Mouse (Mus musculus) kidney, embryonic 16.5 days (tissue): ENCODE measurements at regions not wholly inside any gene's neighbourhood (a gene's known extent, or its start where the extent isn't known, plus 50 kb on each side); places are given as distances from the start of the nearest gene placed in this dataset.

Experiments used
- ATAC-seq: fragments of 200-750 bp; cut with Nextera tagmentation; 2 replicates; pipeline ENCODE4 v1.8.0; 2017; ENCODE audit warnings: moderate TSS enrichment; ENCODE audit not compliant: low FRiP score, low TSS enrichment
- H3K27ac ChIP-seq: fragments of 300-500 bp; sonication (generic); 2 replicates; pipeline ENCODE4 v1.5.1; 2014; ENCODE audit warnings: low read length
- H3K27me3 ChIP-seq: fragments of 300-500 bp; sonication (generic); 2 replicates; pipeline ENCODE4 v1.6.1; 2014; ENCODE audit warnings: low read length, control low read depth, mixed read lengths; ENCODE audit not compliant: insufficient read depth
- H3K36me3 ChIP-seq: fragments of 300-500 bp; sonication (generic); 2 replicates; pipeline ENCODE4 v1.6.1; 2014; ENCODE audit warnings: low read length, control low read depth, mixed read lengths; ENCODE audit not compliant: insufficient read depth
- H3K4me1 ChIP-seq: fragments of 300-500 bp; sonication (generic); 2 replicates; pipeline ENCODE4 v1.6.1; 2014; ENCODE audit warnings: low read length, control low read depth, mixed read lengths; ENCODE audit not compliant: insufficient read depth
- H3K4me2 ChIP-seq: fragments of 300-500 bp; sonication (generic); replicated peaks from 2 replicates; pipeline ENCODE4 v1.6.1; 2014; ENCODE audit warnings: low read depth, low read length
- H3K4me3 ChIP-seq: fragments of 300-500 bp; sonication (generic); 2 replicates; pipeline ENCODE4 v1.5.1; 2014; ENCODE audit warnings: mild to moderate bottlenecking, low read length
- H3K9ac ChIP-seq: fragments of 300-500 bp; sonication (generic); replicated peaks from 2 replicates; pipeline ENCODE4 v1.6.1; 2014; ENCODE audit warnings: low read length
- H3K9me3 ChIP-seq: fragments of 300-500 bp; sonication (generic); 2 replicates; pipeline ENCODE4 v1.6.1; 2016; ENCODE audit warnings: low read length, control low read depth
- WGBS: fragments of 180-500 bp; shearing (Covaris S2); extraction: QIAGEN DNeasy Blood & Tissue Kit; methylation state at CpG from one replicate; pipeline ENCODE4 v1.1.7; 2014; 5-methylcytosine and 5-hydroxymethylcytosine counted together

- H3K27me3 ChIP-seq = no peaks in the 10 kb centered on the region
- ATAC-seq = no peak
- H3K27ac ChIP-seq = no peak overlapping the region
- H3K36me3 ChIP-seq = no peaks in the 10 kb centered on the region
- no peak overlapping the region for H3K4me2 ChIP-seq
- H3K9ac ChIP-seq = no peak overlapping the region
- H3K4me1 ChIP-seq = no peaks in the 10 kb centered on the region
- H3K9me3 ChIP-seq = no peaks in the 10 kb centered on the region
- H3K4me3 ChIP-seq = no peak overlapping the region
- WGBS = 86% methylated on average over 10 of the region's 10 CpGs
Observed at GRCm38 (mm10) chr2:166417628-166418027, 262.2 kb upstream of the Sulf2 start.

- no peak overlapping the region for H3K4me2 ChIP-seq
- H3K36me3 ChIP-seq = no peaks in the 10 kb centered on the region
- H3K27ac ChIP-seq = no peak overlapping the region
- H3K4me1 ChIP-seq = peaks cover 17% of the 10 kb centered on the region
- no peak overlapping the region for H3K9ac ChIP-seq
- no peak overlapping the region for H3K4me3 ChIP-seq
- no peaks in the 10 kb centered on the region for H3K27me3 ChIP-seq
- no peaks in the 10 kb centered on the region for H3K9me3 ChIP-seq
- WGBS = 49% methylated on average over 16 of the region's 16 CpGs
- peak; percentile 67 for ATAC-seq
Observed at GRCm38 (mm10) chr2:166415481-166415965, 260.1 kb upstream of the Sulf2 start.

DNA sequence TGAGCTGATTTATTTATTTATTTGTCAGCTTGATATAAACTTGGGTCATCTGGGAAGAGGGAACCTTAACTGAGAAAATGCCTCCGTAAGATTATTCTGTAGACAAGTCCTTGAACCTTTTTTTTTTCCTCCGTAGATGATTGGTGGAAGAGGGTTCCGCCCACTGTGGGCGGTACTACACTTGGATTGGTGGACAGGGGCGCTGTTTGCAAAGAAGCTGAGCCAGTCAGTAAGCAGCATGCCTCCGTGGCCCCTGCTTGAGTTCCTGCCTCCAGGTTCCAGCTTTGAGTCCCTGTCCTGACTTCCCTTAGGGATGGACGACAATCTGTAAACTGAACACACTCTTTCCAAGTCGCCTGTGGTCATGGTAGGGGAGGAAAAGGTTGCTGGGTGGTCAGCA lies 259.4 kb upstream of the Sulf2 start:
- Histone ChIP-seq H3K36me3 (no peaks in the 10 kb centered on the region), H3K27ac (no peak overlapping the region), H3K9ac (no peak overlapping the region), H3K9me3 (no peaks in the 10 kb centered on the region), H3K4me2 (no peak overlapping the region), H3K4me1 (peaks cover 17% of the 10 kb centered on the region), H3K4me3 (no peak overlapping the region), H3K27me3 (no peaks in the 10 kb centered on the region)
- 87% methylated on average over 8 of the region's 8 CpGs for WGBS
- ATAC-seq = no peak

- Histone ChIP-seq H3K36me3 (no peaks in the 10 kb centered on the region), H3K9me3 (no peaks in the 10 kb centered on the region), H3K9ac (no peak overlapping the region), H3K27me3 (no peaks in the 10 kb centered on the region), H3K4me2 (no peak overlapping the region), H3K27ac (no peak overlapping the region), H3K4me3 (no peak overlapping the region), H3K4me1 (peaks cover 23% of the 10 kb centered on the region)
- 10% methylated on average over 17 of the region's 17 CpGs for WGBS
- ATAC-seq = no peak
Observed at GRCm38 (mm10) chr2:166412031-166412858, 256.8 kb upstream of the Sulf2 start.

- no peak for ATAC-seq
- H3K27me3 ChIP-seq = 0 out of 2 replicates have a peak, but pooled peaks cover 5% of the 10 kb centered on the region
- H3K4me1 ChIP-seq = peaks cover 31% of the 10 kb centered on the region
- no peaks in the 10 kb centered on the region for H3K9me3 ChIP-seq
- H3K9ac ChIP-seq = no peak overlapping the region
- WGBS = 86% methylated on average over 5 of the region's 5 CpGs
- no peak overlapping the region for H3K4me2 ChIP-seq
- no peak overlapping the region for H3K27ac ChIP-seq
- no peaks in the 10 kb centered on the region for H3K36me3 ChIP-seq
- no peak overlapping the region for H3K4me3 ChIP-seq
Observed at GRCm38 (mm10) chr2:166409391-166409790, 253.9 kb upstream of the Sulf2 start.

DNA sequence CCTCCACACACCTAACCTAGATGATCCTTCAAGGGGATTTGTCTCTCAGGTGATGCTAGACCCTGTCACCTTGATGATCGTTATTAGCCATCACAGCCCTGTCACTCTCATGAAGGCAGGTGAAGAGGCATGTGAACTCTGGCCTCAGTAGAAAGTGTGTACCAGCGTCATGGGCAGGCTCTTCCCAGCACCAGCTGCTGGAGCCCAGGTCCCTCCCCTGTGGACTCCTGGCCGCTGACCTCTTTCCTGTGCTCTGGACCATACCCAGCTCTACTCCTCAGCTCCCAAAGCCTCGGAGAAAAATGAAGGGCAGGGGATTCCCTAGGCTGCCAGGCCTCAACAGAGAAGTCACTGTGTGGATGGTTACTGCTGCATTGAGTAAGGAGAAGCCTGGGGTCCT lies 253.3 kb upstream of the Sulf2 start:
- Histone ChIP-seq H3K27ac (no peak overlapping the region), H3K4me2 (no peak overlapping the region), H3K4me3 (no peak overlapping the region), H3K9ac (no peak overlapping the region), H3K9me3 (no peaks in the 10 kb centered on the region), H3K36me3 (no peaks in the 10 kb centered on the region), H3K4me1 (peaks cover 32% of the 10 kb centered on the region), H3K27me3 (0 out of 2 replicates have a peak, but pooled peaks cover 5% of the 10 kb centered on the region)
- 77% methylated on average over 4 of the region's 4 CpGs for WGBS
- peak; percentile 48; the same call in 1 of the 2 replicates for ATAC-seq

DNA sequence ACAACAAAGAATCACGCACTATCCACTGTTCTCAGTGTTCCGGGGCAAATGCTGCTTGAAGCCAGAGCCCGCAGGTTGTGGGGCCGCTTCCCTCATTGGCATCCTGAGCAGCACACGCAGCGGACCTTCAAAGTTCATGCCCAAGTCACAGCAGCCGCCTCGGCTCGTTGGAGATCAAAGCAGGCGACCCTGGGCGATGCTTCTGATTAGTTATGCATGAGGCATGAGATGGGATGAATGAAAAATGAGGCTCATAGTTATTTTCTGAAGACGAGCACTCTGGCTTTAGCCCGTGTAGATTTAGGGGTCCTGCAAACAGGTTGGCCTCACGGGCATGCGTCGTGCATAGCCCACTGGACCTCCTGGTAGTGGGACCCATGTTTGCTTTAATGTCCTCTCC lies 252.5 kb upstream of the Sulf2 start:
- no peaks in the 10 kb centered on the region for H3K36me3 ChIP-seq
- no peak overlapping the region for H3K4me3 ChIP-seq
- peaks cover 34% of the 10 kb centered on the region for H3K4me1 ChIP-seq
- H3K9me3 ChIP-seq = no peaks in the 10 kb centered on the region
- H3K27me3 ChIP-seq = 0 out of 2 replicates have a peak, but pooled peaks cover 5% of the 10 kb centered on the region
- no peak overlapping the region for H3K4me2 ChIP-seq
- no peak overlapping the region for H3K9ac ChIP-seq
- WGBS = 47% methylated on average over 16 of the region's 16 CpGs
- no peak overlapping the region for H3K27ac ChIP-seq
- ATAC-seq = no peak

- Histone ChIP-seq H3K9ac (no peak overlapping the region), H3K4me3 (no peak overlapping the region), H3K9me3 (no peaks in the 10 kb centered on the region), H3K27me3 (0 out of 2 replicates have a peak, but pooled peaks cover 5% of the 10 kb centered on the region), H3K27ac (no peak overlapping the region), H3K4me1 (peaks cover 28% of the 10 kb centered on the region), H3K36me3 (no peaks in the 10 kb centered on the region), H3K4me2 (no peak overlapping the region)
- ATAC-seq = no peak
- WGBS = 64% methylated on average over 11 of the region's 11 CpGs
Observed at GRCm38 (mm10) chr2:166406826-166407225, 251.4 kb upstream of the Sulf2 start.

DNA sequence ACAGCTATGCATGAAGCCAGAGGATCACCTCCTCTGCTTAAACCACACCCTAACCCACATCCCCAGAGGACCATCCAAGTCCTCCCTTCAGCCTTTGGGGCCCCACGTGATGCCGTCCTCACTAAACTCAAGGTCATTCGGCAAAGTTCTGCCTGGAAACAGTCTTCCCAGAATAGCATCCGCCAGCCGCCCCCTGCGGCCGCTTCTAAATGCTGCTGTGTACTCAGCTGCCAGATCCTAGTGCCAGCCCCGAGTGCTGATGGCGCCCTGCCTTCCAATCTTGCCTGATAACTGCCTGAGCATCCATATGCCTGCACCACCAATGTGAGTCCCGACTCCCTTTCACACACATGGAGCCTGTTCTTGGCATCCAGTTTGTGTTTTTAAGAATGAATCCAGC lies 247.9 kb upstream of the Sulf2 start:
- peaks cover 44% of the 10 kb centered on the region for H3K4me1 ChIP-seq
- WGBS = 73% methylated on average over 10 of the region's 10 CpGs

GRCm38 (mm10) chr2:166401860-166402259 lies 246.4 kb upstream of the Sulf2 start:
- no peak overlapping the region for H3K27ac ChIP-seq
- no peaks in the 10 kb centered on the region for H3K9me3 ChIP-seq
- no peak overlapping the region for H3K4me3 ChIP-seq
- no peak overlapping the region for H3K4me2 ChIP-seq
- no peak for ATAC-seq
- H3K9ac ChIP-seq = no peak overlapping the region
- 0 out of 2 replicates have a peak, but pooled peaks cover 5% of the 10 kb centered on the region for H3K27me3 ChIP-seq
- no peaks in the 10 kb centered on the region for H3K36me3 ChIP-seq
- WGBS = 78% methylated on average over 3 of the region's 3 CpGs
- H3K4me1 ChIP-seq = peaks cover 42% of the 10 kb centered on the region

More for the DNA sequence above, 247.9 kb upstream of the Sulf2 start:
- Histone ChIP-seq H3K27me3 (0 out of 2 replicates have a peak, but pooled peaks cover 5% of the 10 kb centered on the region), H3K4me3 (no peak overlapping the region), H3K4me2 (no peak overlapping the region), H3K9ac (no peak overlapping the region), H3K36me3 (no peaks in the 10 kb centered on the region), H3K9me3 (no peaks in the 10 kb centered on the region), H3K27ac (no peak overlapping the region)
- ATAC-seq = no peak
